Mouse (Mus musculus) limb, embryonic 12.5 days (tissue): ENCODE measurements around the gene Map6. TPM values are rescaled to one million over a fixed set of nuclear protein-coding genes. Genes with fewer than 3 reads are reported as not detected.
A peak's percentile ranks its signal among the peaks of the same experiment; 100 is the strongest.

ENCODE experiments used
- ATAC-seq: fragments of 200-750 bp; cut with Nextera tagmentation; 2 replicates; pipeline ENCODE4 v1.8.0; 2017; ENCODE audit warnings: low read depth, moderate TSS enrichment; ENCODE audit not compliant: insufficient number of reproducible peaks, insufficient read depth, low FRiP score, low TSS enrichment
- H3K27ac ChIP-seq: fragments of 300-500 bp; sonication (generic); 2 replicates; pipeline ENCODE4 v1.5.1; 2016; ENCODE audit warnings: mild to moderate bottlenecking, moderate library complexity
- H3K27me3 ChIP-seq: fragments of 300-500 bp; sonication (generic); 2 replicates; pipeline ENCODE4 v1.6.1; 2016; ENCODE audit warnings: mild to moderate bottlenecking, moderate library complexity
- H3K36me3 ChIP-seq: fragments of 300-500 bp; sonication (generic); 2 replicates; pipeline ENCODE4 v1.6.1; 2016; ENCODE audit warnings: mild to moderate bottlenecking, moderate library complexity
- H3K4me1 ChIP-seq: fragments of 300-500 bp; sonication (generic); replicated peaks from 2 replicates; pipeline ENCODE4 v1.6.1; 2016
- H3K4me2 ChIP-seq: fragments of 300-500 bp; sonication (generic); 2 replicates; pipeline ENCODE4 v1.6.1; 2016; ENCODE audit warnings: mild to moderate bottlenecking, moderate library complexity
- H3K4me3 ChIP-seq: fragments of 300-500 bp; sonication (generic); replicated peaks from 2 replicates; pipeline ENCODE4 v1.5.1; 2016; ENCODE audit warnings: mild to moderate bottlenecking
- H3K9ac ChIP-seq: fragments of 300-500 bp; sonication (generic); replicated peaks from 2 replicates; pipeline ENCODE4 v1.6.1; 2016; ENCODE audit warnings: mild to moderate bottlenecking, moderate library complexity
- H3K9me3 ChIP-seq: fragments of 300-500 bp; sonication (generic); 2 replicates; pipeline ENCODE4 v1.6.1; 2016; ENCODE audit warnings: mild to moderate bottlenecking, moderate library complexity
- WGBS: fragments of 180-500 bp; shearing (Covaris S2); methylation state at CpG from one replicate; pipeline ENCODE4 v1.1.7; 2016; 5-methylcytosine and 5-hydroxymethylcytosine counted together
- polyA plus RNA-seq: library from polyadenylated mRNA; unstranded; fragments of >200 nt; fragmentation: Nextera tagmentation; extraction: Ambion mirVana; gene quantifications from 2 replicates; pipeline ENCODE4 v1.2.1, GENCODE M21; 2016

Gene Map6
- polyA plus RNA-seq: 4.4 and 4.8 TPM in 2 replicates

GRCm38 (mm10) chr7:99267251-99267896, at the start of gene Map6:
Map6 (plus strand) TSS chr7:99267447.
- 0% methylated on average over 33 of the region's 34 CpGs for WGBS
- H3K4me2 ChIP-seq: peak within 1 kb of the TSS; percentile 95
- peak within 1 kb of the TSS; percentile 57 for H3K4me3 ChIP-seq
- peaks cover 61% of the 10 kb centered on the region for H3K27me3 ChIP-seq
- H3K9ac ChIP-seq: peak within 1 kb of the TSS; percentile 57; the same call in 1 of the 2 replicates
- peaks cover 26% of the 10 kb centered on the region for H3K4me1 ChIP-seq
- H3K36me3 ChIP-seq: no peaks in the 10 kb centered on the region
- ATAC-seq: no peak
- H3K27ac ChIP-seq: no peak within 1 kb of the TSS
- no peaks in the 10 kb centered on the region for H3K9me3 ChIP-seq

- Histone ChIP-seq H3K27me3 (no peaks in the 10 kb centered on the region), H3K27ac (no peak overlapping the region), H3K9me3 (no peaks in the 10 kb centered on the region), H3K4me1 (no peaks in the 10 kb centered on the region), H3K9ac (no peak overlapping the region), H3K36me3 (peaks cover 23% of the 10 kb centered on the region), H3K4me2 (no peak overlapping the region), H3K4me3 (no peak overlapping the region)
- ATAC-seq: no peak
- 66% methylated on average over 7 of the region's 7 CpGs for WGBS
Observed at GRCm38 (mm10) chr7:99224225-99224624, 43.0 kb upstream of the Map6 start.

GRCm38 (mm10) chr7:99224648-99225190, 42.5 kb upstream of the Map6 start:
- peaks cover 18% of the 10 kb centered on the region for H3K36me3 ChIP-seq
- 76% methylated on average over 1 of the region's 1 CpGs for WGBS
- no peak overlapping the region for H3K27ac ChIP-seq

GRCm38 (mm10) chr7:99225421-99225820, 41.8 kb upstream of the Map6 start:
- Histone ChIP-seq H3K36me3 (peaks cover 17% of the 10 kb centered on the region; the same call in 1 of the 2 replicates), H3K4me1 (peaks cover 3% of the 10 kb centered on the region), H3K4me2 (no peak overlapping the region), H3K9ac (no peak overlapping the region), H3K9me3 (no peaks in the 10 kb centered on the region), H3K27me3 (no peaks in the 10 kb centered on the region), H3K4me3 (no peak overlapping the region), H3K27ac (no peak overlapping the region)
- WGBS: 89% methylated on average over 6 of the region's 6 CpGs
- no peak for ATAC-seq

More at GRCm38 (mm10) chr7:99224648-99225190, 42.5 kb upstream of the Map6 start:
- H3K9ac ChIP-seq: no peak overlapping the region
- ATAC-seq: no peak
- no peak overlapping the region for H3K4me2 ChIP-seq
- H3K4me1 ChIP-seq: no peaks in the 10 kb centered on the region
- H3K4me3 ChIP-seq: no peak overlapping the region
- no peaks in the 10 kb centered on the region for H3K27me3 ChIP-seq
- H3K9me3 ChIP-seq: no peaks in the 10 kb centered on the region

GRCm38 (mm10) chr7:99226662-99227061, 40.6 kb upstream of the Map6 start:
- H3K9ac ChIP-seq: no peak overlapping the region
- H3K4me3 ChIP-seq: no peak overlapping the region
- no peaks in the 10 kb centered on the region for H3K9me3 ChIP-seq
- ATAC-seq: no peak
- 91% methylated on average over 10 of the region's 10 CpGs for WGBS
- no peak overlapping the region for H3K27ac ChIP-seq
- H3K27me3 ChIP-seq: no peaks in the 10 kb centered on the region
- no peak overlapping the region for H3K4me2 ChIP-seq
- peaks cover 3% of the 10 kb centered on the region for H3K4me1 ChIP-seq
- peaks cover 15% of the 10 kb centered on the region; the same call in 1 of the 2 replicates for H3K36me3 ChIP-seq

GRCm38 (mm10) chr7:99227267-99227666, 40.0 kb upstream of the Map6 start:
- Histone ChIP-seq H3K36me3 (peaks cover 12% of the 10 kb centered on the region; the same call in 1 of the 2 replicates), H3K9ac (no peak overlapping the region), H3K4me1 (peaks cover 3% of the 10 kb centered on the region), H3K4me2 (no peak overlapping the region), H3K4me3 (no peak overlapping the region), H3K9me3 (no peaks in the 10 kb centered on the region), H3K27me3 (no peaks in the 10 kb centered on the region), H3K27ac (no peak overlapping the region)
- ATAC-seq: no peak
- 98% methylated on average over 4 of the region's 4 CpGs for WGBS

GRCm38 (mm10) chr7:99228825-99229224, 38.4 kb upstream of the Map6 start:
- Histone ChIP-seq H3K4me1 (peaks cover 3% of the 10 kb centered on the region), H3K9ac (no peak overlapping the region), H3K27ac (no peak overlapping the region), H3K4me3 (no peak overlapping the region), H3K36me3 (0 out of 2 replicates have a peak, but pooled peaks cover 6% of the 10 kb centered on the region), H3K4me2 (no peak overlapping the region), H3K9me3 (no peaks in the 10 kb centered on the region), H3K27me3 (no peaks in the 10 kb centered on the region)
- no peak for ATAC-seq
- 91% methylated on average over 8 of the region's 8 CpGs for WGBS

- WGBS: 20% methylated on average over 2 of the region's 2 CpGs
- no peak overlapping the region for H3K4me2 ChIP-seq
- H3K27me3 ChIP-seq: no peaks in the 10 kb centered on the region
- H3K9ac ChIP-seq: no peak overlapping the region
- peaks cover 6% of the 10 kb centered on the region for H3K4me1 ChIP-seq
- no peak overlapping the region for H3K4me3 ChIP-seq
- 0 out of 2 replicates have a peak overlapping the region, but pooled peaks have one; percentile 2 for H3K27ac ChIP-seq
- no peak for ATAC-seq
- H3K36me3 ChIP-seq: 0 out of 2 replicates have a peak, but pooled peaks cover 6% of the 10 kb centered on the region
- no peaks in the 10 kb centered on the region for H3K9me3 ChIP-seq
Observed at GRCm38 (mm10) chr7:99229411-99229810, 37.8 kb upstream of the Map6 start.

GRCm38 (mm10) chr7:99230061-99230747, 37.0 kb upstream of the Map6 start:
- Histone ChIP-seq H3K4me2 (no peak overlapping the region), H3K27ac (peak overlapping the region; percentile 2; the same call in 1 of the 2 replicates), H3K36me3 (0 out of 2 replicates have a peak, but pooled peaks cover 6% of the 10 kb centered on the region), H3K4me1 (peaks cover 14% of the 10 kb centered on the region), H3K27me3 (no peaks in the 10 kb centered on the region), H3K4me3 (no peak overlapping the region), H3K9me3 (no peaks in the 10 kb centered on the region), H3K9ac (no peak overlapping the region)
- 69% methylated on average over 7 of the region's 7 CpGs for WGBS
- no peak for ATAC-seq

GRCm38 (mm10) chr7:99232571-99232970, 34.7 kb upstream of the Map6 start:
- 71% methylated on average over 6 of the region's 6 CpGs for WGBS
- ATAC-seq: no peak
- no peak overlapping the region for H3K4me2 ChIP-seq
- H3K36me3 ChIP-seq: 0 out of 2 replicates have a peak, but pooled peaks cover 6% of the 10 kb centered on the region
- peaks cover 2% of the 10 kb centered on the region; the same call in 1 of the 2 replicates for H3K27me3 ChIP-seq
- H3K4me1 ChIP-seq: peaks cover 37% of the 10 kb centered on the region
- H3K9ac ChIP-seq: no peak overlapping the region
- H3K27ac ChIP-seq: no peak overlapping the region
- H3K4me3 ChIP-seq: no peak overlapping the region
- no peaks in the 10 kb centered on the region for H3K9me3 ChIP-seq

- ATAC-seq: no peak
- Histone ChIP-seq H3K4me3 (no peak overlapping the region), H3K27me3 (peaks cover 11% of the 10 kb centered on the region; the same call in 1 of the 2 replicates), H3K9me3 (no peaks in the 10 kb centered on the region), H3K36me3 (0 out of 2 replicates have a peak, but pooled peaks cover 6% of the 10 kb centered on the region), H3K27ac (0 out of 2 replicates have a peak overlapping the region, but pooled peaks have one; percentile 59), H3K4me2 (no peak overlapping the region), H3K4me1 (peaks cover 47% of the 10 kb centered on the region), H3K9ac (no peak overlapping the region)
- 58% methylated on average over 2 of the region's 2 CpGs for WGBS
Observed at GRCm38 (mm10) chr7:99234916-99235315, 32.3 kb upstream of the Map6 start.
